In genomic region chr6:39515739-39516131, GRCm38 (mm10) we compare ENCODE assay signal across 8 mouse cellular contexts. TPM values are rescaled to one million over a fixed set of nuclear protein-coding genes. Genes with fewer than 3 reads are reported as not detected.
A peak's percentile ranks its signal among the peaks of the same experiment; 100 is the strongest.
DNase-seq lines count a peak whose midpoint lies in the region; ATAC-seq lines count a peak whose summit lies in the region.

No protein-coding gene starts in this region.

- H3K27ac ChIP-seq in limb, embryonic 11.5 days (replicated peaks; ENCODE audit: low read depth, low read length) = peak overlapping the region; percentile 73
- H3K27ac ChIP-seq in stomach, embryonic 15.5 days = peak overlapping the region; percentile 83

- no peaks in the 10 kb centered on the region for H3K9me3 ChIP-seq in limb, embryonic 11.5 days (ENCODE audit: control insufficient read depth, low read length)
- H3K9me3 ChIP-seq in stomach, embryonic 15.5 days = no peaks in the 10 kb centered on the region

- DNase-seq in frontal cortex, postnatal 14 days (ENCODE audit: low spot score in 2 of 2) = no peak
- peak; percentile 60 for DNase-seq in adrenal gland, postnatal 14 days
- DNase-seq in heart, adult 18-20 months = peak; percentile 53 to 58
- peak; percentile 49 for DNase-seq in limb, embryonic 11.5 days (ENCODE audit: low spot score)
- DNase-seq in thymus, postnatal 10 days (ENCODE audit: low spot score in 2 of 2) = no peak
- DNase-seq in layer of hippocampus, adult 8-10 months (ENCODE audit: low spot score in 2 of 2) = no peak

- peaks cover 8% of the 10 kb centered on the region for H3K4me1 ChIP-seq in limb, embryonic 11.5 days (ENCODE audit: control insufficient read depth, insufficient read depth, low read length)
- H3K4me1 ChIP-seq in stomach, embryonic 15.5 days = peaks cover 8% of the 10 kb centered on the region

- H3K4me2 ChIP-seq in limb, embryonic 11.5 days (ENCODE audit: low read depth, severe bottlenecking) = no peak overlapping the region
- H3K4me2 ChIP-seq in stomach, embryonic 15.5 days = peak overlapping the region; percentile 22; the same call in 1 of the 2 replicates

- peak; percentile 84 for ATAC-seq in frontal cortex, adult (ENCODE audit: low TSS enrichment)
- ATAC-seq in limb, embryonic 11.5 days (ENCODE audit: insufficient number of reproducible peaks, low FRiP score, low TSS enrichment, low read depth) = peak; percentile 77
- ATAC-seq in stomach, embryonic 15.5 days (ENCODE audit: insufficient read depth, low FRiP score, low read depth) = peak; percentile 59; the same call in 1 of the 2 replicates

- H3K27me3 ChIP-seq in limb, embryonic 11.5 days (ENCODE audit: control insufficient read depth, insufficient read depth, low read length) = no peaks in the 10 kb centered on the region
- H3K27me3 ChIP-seq in stomach, embryonic 15.5 days (replicated peaks) = no peaks in the 10 kb centered on the region

- 32% methylated on average over 6 of the region's 6 CpGs for WGBS in limb, embryonic 11.5 days
- 31% methylated on average over 6 of the region's 6 CpGs for whole genome bisulfite sequencing in stomach, embryonic 15.5 days

- H3K4me3 ChIP-seq in limb, embryonic 11.5 days (ENCODE audit: low read depth, low read length) = no peak overlapping the region
- H3K4me3 ChIP-seq in stomach, embryonic 15.5 days (replicated peaks) = no peak overlapping the region

- peaks cover 10% of the 10 kb centered on the region; the same call in 1 of the 2 replicates for H3K36me3 ChIP-seq in limb, embryonic 11.5 days (ENCODE audit: control insufficient read depth, insufficient read depth, low read length)
- peaks cover 10% of the 10 kb centered on the region; the same call in 1 of the 2 replicates for H3K36me3 ChIP-seq in stomach, embryonic 15.5 days

- no peak overlapping the region for H3K9ac ChIP-seq in limb, embryonic 11.5 days (ENCODE audit: low read length)
- H3K9ac ChIP-seq in stomach, embryonic 15.5 days = no peak overlapping the region

RNA-seq across cellular contexts. Expression of gene Dennd2a, which starts 41.9 kb away (rescaled TPM):
- 11.7 and 14.4 TPM in 2 replicates for total RNA-seq in adrenal gland, postnatal 14 days (2021)
- 1 to 10 TPM; 5.8 to 6.2 TPM for total RNA-seq in heart, adult 18-20 months (2021)
- polyA plus RNA-seq in limb, embryonic 11.5 days (2014; fragmentation: Nextera tagmentation; extraction: Ambion mirVana) = 37.1 and 37.5 TPM in 2 replicates
- 13.4 and 15.8 TPM in 2 replicates for polyA plus RNA-seq in stomach, embryonic 15.5 days (2015; fragmentation: Nextera tagmentation; extraction: Ambion mirVana)
- total RNA-seq in layer of hippocampus, adult 8-10 months (2022) = 10 to 100 TPM; 31.0 to 41.5 (median 36.2) TPM

RNA-seq across cellular contexts. Expression of gene Adck2, which starts 57.9 kb away (rescaled TPM):
- total RNA-seq in adrenal gland, postnatal 14 days (2021) = 23.5 and 28.0 TPM in 2 replicates
- total RNA-seq in heart, adult 18-20 months (2021) = 10 to 100 TPM; 13.1 to 13.6 TPM
- 24.1 and 27.3 TPM in 2 replicates for polyA plus RNA-seq in limb, embryonic 11.5 days (2014; fragmentation: Nextera tagmentation; extraction: Ambion mirVana)
- 26.5 and 32.6 TPM in 2 replicates for polyA plus RNA-seq in stomach, embryonic 15.5 days (2015; fragmentation: Nextera tagmentation; extraction: Ambion mirVana)
- total RNA-seq in layer of hippocampus, adult 8-10 months (2022) = 10 to 100 TPM; 27.6 to 34.5 (median 34.0) TPM

Comparison
In these comparisons a context has a peak if more than half of its experiments do, and no peak if none do; other contexts are left out.
1. DNase-seq: peak in adrenal gland, postnatal 14 days (single experiment), heart, adult 18-20 months (2 of 2) and limb, embryonic 11.5 days (single experiment); none in frontal cortex, postnatal 14 days (0 of 2), thymus, postnatal 10 days (0 of 2) and layer of hippocampus, adult 8-10 months (0 of 2).
2. Peak in every context shown above with its lines, with median percentiles within 50 percentile points of each other: ATAC-seq.